Mouse (Mus musculus): ENCODE results near the gene Tmem92.
"Not testable (repeated sequence)": the region's sequence is repeated elsewhere in the genome, so short reads cannot be mapped to it uniquely, and the experiment has no call there.

- not testable (repeated sequence) for TF ChIP-seq CTCF (IDR thresholded peaks at IDR 0.05; ENCODE audit: low read depth, low read length); TAL1 (conservative IDR thresholded peaks at IDR 0.05; ENCODE audit: low read depth, low read length)
Observed at GRCm38 (mm10) chr11:94818946-94819345, 36.4 kb upstream of the Tmem92 start.
